Mouse (Mus musculus): ENCODE measurements around the gene Dusp22.

DNA sequence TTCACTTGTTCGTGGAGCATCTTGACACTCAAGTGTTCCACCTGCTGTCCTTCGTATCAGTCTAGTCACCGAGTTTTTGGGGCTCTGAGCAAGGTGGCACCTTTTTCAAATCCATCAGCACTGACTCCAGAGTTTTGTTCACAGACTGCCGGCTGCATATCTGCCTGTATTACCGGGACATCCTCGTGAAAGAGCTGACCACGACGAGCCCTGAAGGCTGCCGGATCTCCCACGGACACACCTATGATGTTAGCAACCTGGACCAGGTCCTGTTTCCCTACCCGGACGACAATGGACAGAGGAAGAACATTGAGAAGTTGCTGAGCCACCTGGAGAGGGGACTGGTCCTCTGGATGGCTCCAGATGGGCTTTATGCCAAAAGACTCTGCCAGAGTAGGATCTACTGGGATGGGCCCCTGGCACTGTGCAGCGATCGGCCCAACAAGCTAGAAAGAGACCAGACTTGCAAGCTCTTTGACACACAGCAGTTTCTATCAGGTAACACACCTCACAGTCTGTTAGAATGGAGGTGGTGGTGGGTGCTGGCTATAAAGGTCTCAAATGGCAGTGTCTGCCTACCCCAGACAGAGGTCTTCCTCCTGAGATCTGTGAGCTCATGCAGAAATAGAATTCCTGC lies 97.6 kb downstream of the Dusp22 start:
- TF ChIP-seq CTCF (IDR thresholded peaks at IDR 0.05; ENCODE audit: extremely low read depth, insufficient read length, insufficient replicate concordance, low read depth, low read length) (no peak), POLR2A (IDR thresholded peaks at IDR 0.05; ENCODE audit: low read depth, low read length) (no peak)

All from small intestine, adult 2 months (tissue).